Mouse (Mus musculus) mouse embryonic stem cell (cell line): ENCODE measurements around the gene Entpd8.

Experiments used
- in situ Hi-C, 2 experiments: fragments of 300-500 bp; cut with MboI; formaldehyde crosslinking; loops; 1 replicate in 1 of 2; 3 replicates in 1 of 2; pipeline ENCODE4 v1.14.3; 2019 to 2020; ENCODE audit warnings: low sequenced_read_pairs in 2 of 2, low pct_unique_long_range_greater_than_20kb in 1 of 2, mixed read lengths in 1 of 2; ENCODE audit not compliant: unreplicated experiment in 1 of 2

Entpd8 gene

GRCm38 (mm10) chr2:25087842-25088241 lies 7.7 kb downstream of the Entpd8 start:
- in situ Hi-C loops: no loop called here

- in situ Hi-C loops: no loop called here
Measured at GRCm38 (mm10) chr2:25088636-25089035, 8.5 kb downstream of the Entpd8 start.

- in situ Hi-C loops: no loop called here
Measured at GRCm38 (mm10) chr2:25094785-25095108, 14.6 kb downstream of the Entpd8 start.

GRCm38 (mm10) chr2:25095109-25095850 lies 15.2 kb downstream of the Entpd8 start, which contains the start of gene Noxa1:
TSS of gene Noxa1 (minus strand) at chr2:25095149.
- in situ Hi-C loops: no loop called here

GRCm38 (mm10) chr2:25098005-25098615 lies 18.0 kb downstream of the Entpd8 start:
- in situ Hi-C loops: no loop called here

- in situ Hi-C loops: no loop called here
Measured at GRCm38 (mm10) chr2:25098956-25099355, 18.9 kb downstream of the Entpd8 start.

GRCm38 (mm10) chr2:25099703-25100102 lies 19.6 kb downstream of the Entpd8 start:
- in situ Hi-C loops: no loop called here

GRCm38 (mm10) chr2:25104122-25104521 lies 24.0 kb downstream of the Entpd8 start:
- in situ Hi-C loops: no loop called here

- in situ Hi-C loops: no loop called here
Measured at GRCm38 (mm10) chr2:25106045-25106444, 25.9 kb downstream of the Entpd8 start.

- in situ Hi-C loops: no loop called here
Measured at GRCm38 (mm10) chr2:25109487-25109886, 29.4 kb downstream of the Entpd8 start.

- in situ Hi-C loops: no loop called here
Measured at GRCm38 (mm10) chr2:25110505-25111183, 30.5 kb downstream of the Entpd8 start.

GRCm38 (mm10) chr2:25111184-25111791 lies 31.2 kb downstream of the Entpd8 start:
- in situ Hi-C loops: no loop called here

GRCm38 (mm10) chr2:25114308-25114707 lies 34.2 kb downstream of the Entpd8 start:
- in situ Hi-C loops: no loop called here

- in situ Hi-C loops: no loop called here
Measured at GRCm38 (mm10) chr2:25115442-25115841, 35.3 kb downstream of the Entpd8 start.

GRCm38 (mm10) chr2:25120963-25121362 lies 40.9 kb downstream of the Entpd8 start:
- in situ Hi-C loops: no loop called here

- in situ Hi-C loops: no loop called here
Measured at GRCm38 (mm10) chr2:25122666-25123065, 42.6 kb downstream of the Entpd8 start.

GRCm38 (mm10) chr2:25123527-25123926 lies 43.4 kb downstream of the Entpd8 start:
- in situ Hi-C loops: no loop called here

GRCm38 (mm10) chr2:25124411-25124810 lies 44.3 kb downstream of the Entpd8 start:
- in situ Hi-C loops: no loop called here

- in situ Hi-C loops: no loop called here
Measured at GRCm38 (mm10) chr2:25125146-25125545, 45.0 kb downstream of the Entpd8 start.
